Mouse (Mus musculus): ENCODE data around the gene Gm826.

GRCm38 (mm10) chr2:160336053-160336452 is 2.1 kb upstream of the Gm826 start:
- TF ChIP-seq CTCF (IDR thresholded peaks at IDR 0.05; ENCODE audit: low read depth, low read length), result no peak
- no peak for TF ChIP-seq EP300 (IDR thresholded peaks at IDR 0.05; ENCODE audit: insufficient read depth, low read depth, low read length)
